Mouse (Mus musculus) limb, embryonic 14.5 days (tissue): ENCODE measurements around the gene Ccdc63. TPM values are rescaled to one million over a fixed set of nuclear protein-coding genes. Genes with fewer than 3 reads are reported as not detected.
A peak's percentile ranks its signal among the peaks of the same experiment; 100 is the strongest.

Experiments used
- ATAC-seq: fragments of 200-750 bp; cut with Nextera tagmentation; 2 replicates; pipeline ENCODE4 v1.8.0; 2017; ENCODE audit warnings: low read depth, moderate number of reproducible peaks, moderate TSS enrichment; ENCODE audit not compliant: low FRiP score
- DNase-seq: peaks from one replicate; pipeline ENCODE4 v3.0.0-alpha.2; 2015; ENCODE audit warnings: low spot score
- H3K27ac ChIP-seq: fragments of 300-500 bp; sonication (generic); replicated peaks from 2 replicates; pipeline ENCODE4 v1.5.1; 2014; ENCODE audit warnings: low read depth, mild to moderate bottlenecking, low read length, moderate library complexity, mixed read lengths
- H3K27me3 ChIP-seq: fragments of 300-500 bp; sonication (generic); 2 replicates; pipeline ENCODE4 v1.6.1; 2014; ENCODE audit warnings: low read length, mixed read lengths; ENCODE audit not compliant: control insufficient read depth, insufficient read depth
- H3K36me3 ChIP-seq: fragments of 300-500 bp; sonication (generic); 2 replicates; pipeline ENCODE4 v1.6.1; 2014; ENCODE audit warnings: mild to moderate bottlenecking, low read length, moderate library complexity, mixed read lengths; ENCODE audit not compliant: control insufficient read depth, insufficient read depth
- H3K4me1 ChIP-seq: fragments of 300-500 bp; sonication (generic); 2 replicates; pipeline ENCODE4 v1.6.1; 2014; ENCODE audit warnings: antibody characterized with exemption, low read length, mixed read lengths; ENCODE audit not compliant: control insufficient read depth, insufficient read depth
- H3K4me2 ChIP-seq: fragments of 300-500 bp; sonication (generic); replicated peaks from 2 replicates; pipeline ENCODE4 v1.6.1; 2014; ENCODE audit warnings: low read depth, mild to moderate bottlenecking, low read length, moderate library complexity; ENCODE audit not compliant: severe bottlenecking
- H3K4me3 ChIP-seq: fragments of 300-500 bp; sonication (generic); replicated peaks from 2 replicates; pipeline ENCODE4 v1.5.1; 2014; ENCODE audit warnings: low read length
- H3K9ac ChIP-seq: fragments of 300-500 bp; sonication (generic); 2 replicates; pipeline ENCODE4 v1.6.1; 2014; ENCODE audit warnings: mild to moderate bottlenecking, low read depth, low read length, moderate library complexity; ENCODE audit not compliant: severe bottlenecking
- H3K9me3 ChIP-seq: fragments of 300-500 bp; sonication (generic); 2 replicates; pipeline ENCODE4 v1.6.1; 2016; ENCODE audit warnings: low read length; ENCODE audit not compliant: control insufficient read depth
- POLR2A ChIP-seq: fragments of 200-500 bp; IDR thresholded peaks from 2 replicates; pipeline ENCODE4 v1.8.0; 2012; ENCODE audit warnings: inconsistent platforms, mild to moderate bottlenecking, moderate library complexity, borderline replicate concordance; ENCODE audit not compliant: insufficient read depth, insufficient read length; ENCODE audit errors: extremely low read depth
- WGBS: fragments of 180-500 bp; shearing (Covaris S2); extraction: QIAGEN DNeasy Blood & Tissue Kit; methylation state at CpG from one replicate; pipeline ENCODE4 v1.1.7; 2014; 5-methylcytosine and 5-hydroxymethylcytosine counted together
- polyA plus RNA-seq, 2 experiments: library from polyadenylated mRNA; depleted of rRNA in 1 of 2; stranded (reverse) in 1 of 2; unstranded in 1 of 2; fragments of >200 nt; fragmentation: Nextera tagmentation in 1 of 2; extraction: Ambion mirVana in 1 of 2; gene quantifications; 2 replicates each; pipeline versions ENCODE4 v1.2.1 to v1.2.3; 2012 to 2014

Gene Ccdc63
- polyA plus RNA-seq, 2 experiments, result 0.21 TPM; not detected in 1

DNA sequence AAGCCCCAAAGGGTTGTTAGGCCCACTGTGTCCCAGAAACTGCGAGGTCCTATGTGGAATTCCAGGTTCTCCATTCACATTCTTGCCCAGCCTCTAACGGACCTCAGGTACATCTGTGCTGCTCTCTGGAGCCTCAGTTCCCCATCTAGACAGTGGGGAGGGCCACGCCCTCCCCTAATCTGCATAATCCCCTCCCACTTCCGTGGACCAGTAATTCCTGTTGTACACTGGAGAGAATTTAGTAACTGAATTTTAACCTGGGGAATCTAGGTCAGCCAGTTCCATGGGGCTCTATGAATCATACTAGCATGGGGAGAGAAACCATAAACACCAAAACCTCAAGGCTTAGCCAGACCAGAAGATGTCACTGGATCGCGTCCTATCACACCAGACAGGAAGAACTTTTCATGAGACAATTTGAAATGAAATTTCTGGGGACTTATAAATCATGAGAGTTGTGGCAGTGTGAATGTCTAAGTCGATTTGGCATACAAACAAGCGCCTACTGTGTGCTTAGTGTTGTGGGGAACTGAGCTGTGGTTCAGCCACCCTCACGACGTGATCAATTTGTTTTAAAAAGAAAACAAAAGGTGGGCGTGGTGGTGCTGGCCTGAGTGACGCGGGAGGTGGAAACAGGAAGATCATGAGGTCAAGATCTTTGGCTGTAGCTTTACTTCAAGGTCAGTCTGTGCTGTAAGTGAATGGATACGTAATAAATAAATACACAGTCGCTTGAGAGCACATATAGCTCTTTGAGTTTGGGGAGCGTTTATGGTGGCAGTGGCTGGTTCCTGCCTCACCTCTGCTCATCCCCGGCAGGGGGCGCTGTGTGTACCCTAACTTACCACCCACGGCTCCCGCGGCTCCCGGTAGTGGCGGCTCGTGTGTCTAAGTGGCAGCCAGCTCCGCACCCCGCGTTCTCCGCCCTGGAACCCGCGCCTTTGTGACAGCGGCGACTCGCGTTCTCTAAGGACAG is 9.3 kb downstream of the Ccdc63 start:
- peak; percentile 81 for DNase-seq
- WGBS, result 11% methylated on average over 34 of the region's 34 CpGs
- no peak overlapping the region for H3K27ac ChIP-seq
- no peaks in the 10 kb centered on the region for H3K27me3 ChIP-seq
- peak overlapping the region; percentile 34 for H3K4me3 ChIP-seq
- ATAC-seq, result peak; percentile 77; the same call in 1 of the 2 replicates
- no peak for TF ChIP-seq POLR2A
- H3K4me1 ChIP-seq, result peaks cover 6% of the 10 kb centered on the region; the same call in 1 of the 2 replicates
- peak overlapping the region; percentile 78 for H3K4me2 ChIP-seq
- no peaks in the 10 kb centered on the region for H3K36me3 ChIP-seq
- no peaks in the 10 kb centered on the region for H3K9me3 ChIP-seq
- H3K9ac ChIP-seq, result 0 out of 2 replicates have a peak overlapping the region, but pooled peaks have one; percentile 5

DNA sequence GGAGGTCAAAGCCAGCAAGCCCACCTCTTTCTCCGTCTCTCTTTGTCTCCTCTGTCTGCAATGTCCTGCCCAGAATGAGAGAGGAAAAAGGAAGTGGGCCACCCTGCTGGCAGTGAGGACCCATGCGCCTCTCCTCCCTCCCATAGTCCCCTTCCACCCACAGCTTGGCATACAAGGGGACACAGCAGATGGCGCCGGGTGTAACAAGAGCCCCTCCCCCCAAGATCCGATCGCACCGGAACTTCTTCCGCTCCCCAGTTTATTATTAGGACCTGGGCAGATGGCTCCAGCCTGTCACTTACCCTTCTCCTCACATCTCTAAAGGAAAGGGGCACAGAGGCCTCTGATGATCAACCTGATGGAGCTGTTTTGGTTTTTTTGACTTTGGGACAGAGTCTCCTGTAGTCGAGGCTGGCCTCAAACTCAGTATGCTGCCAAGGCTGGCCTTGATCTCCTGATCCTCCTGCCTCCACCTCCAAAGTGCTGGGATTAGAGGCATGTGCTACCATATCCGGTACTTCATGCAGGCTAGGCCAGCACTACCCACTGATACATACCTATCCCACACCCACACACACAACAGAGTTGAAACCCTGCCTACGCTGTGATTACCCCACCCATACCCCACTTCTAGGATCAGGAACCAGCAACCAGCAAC is 10.2 kb downstream of the Ccdc63 start:
- Histone ChIP-seq H3K9ac (no peak overlapping the region), H3K4me1 (peaks cover 6% of the 10 kb centered on the region; the same call in 1 of the 2 replicates), H3K36me3 (no peaks in the 10 kb centered on the region), H3K4me2 (no peak overlapping the region), H3K27ac (no peak overlapping the region), H3K27me3 (no peaks in the 10 kb centered on the region), H3K9me3 (no peaks in the 10 kb centered on the region), H3K4me3 (no peak overlapping the region)
- 82% methylated on average over 11 of the region's 11 CpGs for WGBS
- no peak for TF ChIP-seq POLR2A
- DNase-seq (no peak), ATAC-seq (no peak)

DNA sequence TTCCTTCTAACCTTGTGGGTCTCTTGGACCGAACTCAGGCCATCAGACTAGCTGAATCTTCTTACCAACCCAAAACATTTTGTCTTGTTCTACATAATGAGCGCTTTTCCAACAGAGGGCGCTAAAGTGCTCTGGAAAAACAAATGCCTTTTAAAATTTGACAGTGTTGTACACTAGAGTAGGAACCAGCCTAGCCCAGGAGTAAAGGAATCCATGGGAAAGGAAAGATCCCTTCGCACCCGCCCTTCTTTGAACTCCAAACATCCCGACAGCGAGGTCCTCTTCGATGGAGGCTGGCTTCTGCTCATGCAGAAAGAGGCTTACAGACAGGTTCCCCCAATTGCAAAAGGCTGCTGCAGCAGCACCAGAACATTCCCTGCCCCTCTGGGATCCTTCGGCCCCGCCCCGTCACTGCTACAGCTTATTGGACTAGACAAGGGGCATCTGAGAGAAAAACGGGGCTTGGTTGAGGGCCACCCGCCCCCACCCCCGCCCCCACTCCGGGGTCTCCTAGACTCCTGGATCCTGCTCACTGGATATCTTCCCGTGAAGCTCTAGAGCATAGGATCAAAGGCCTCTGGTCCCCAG is 11.5 kb downstream of the Ccdc63 start:
- WGBS, result 38% methylated on average over 16 of the region's 16 CpGs
- DNase-seq (peak; percentile 86), ATAC-seq (0 out of 2 replicates have a peak, but pooled peaks have one; percentile 58)
- Histone ChIP-seq H3K36me3 (no peaks in the 10 kb centered on the region), H3K27me3 (no peaks in the 10 kb centered on the region), H3K27ac (no peak overlapping the region), H3K9ac (no peak overlapping the region), H3K4me1 (peaks cover 6% of the 10 kb centered on the region; the same call in 1 of the 2 replicates), H3K4me2 (peak overlapping the region; percentile 26; the same call in 1 of the 2 replicates), H3K4me3 (no peak overlapping the region), H3K9me3 (no peaks in the 10 kb centered on the region)
- no peak for TF ChIP-seq POLR2A

DNA sequence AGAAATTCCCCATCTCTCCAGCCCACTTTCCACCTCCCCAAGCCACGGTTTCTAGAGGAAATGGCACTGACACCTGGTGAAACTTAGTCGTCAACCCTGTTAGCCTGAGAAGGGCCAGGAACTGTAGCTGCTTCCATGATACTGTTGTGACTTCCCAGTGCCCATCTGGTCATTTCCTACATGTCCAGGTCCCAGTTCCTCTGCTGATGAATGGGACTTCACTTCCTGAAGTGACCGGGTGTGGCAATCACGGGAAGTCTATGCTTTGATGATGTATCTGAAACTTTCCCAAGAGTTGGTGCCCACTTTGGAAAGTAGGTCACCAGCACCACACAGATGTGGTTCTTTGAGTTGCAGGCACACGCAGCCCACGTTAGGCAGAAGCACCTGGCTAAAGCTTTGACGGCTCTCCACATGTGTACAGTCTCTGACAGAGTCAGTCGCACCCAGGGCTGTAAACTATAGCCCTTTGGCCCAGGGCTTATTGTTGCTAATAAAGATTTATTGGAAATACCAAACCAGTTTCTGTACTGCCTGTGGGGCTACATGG is 15.3 kb downstream of the Ccdc63 start:
- 39% methylated on average over 8 of the region's 8 CpGs for WGBS
- H3K4me1 ChIP-seq, result peaks cover 3% of the 10 kb centered on the region; the same call in 1 of the 2 replicates
- H3K36me3 ChIP-seq, result no peaks in the 10 kb centered on the region
- ATAC-seq, result no peak
- no peaks in the 10 kb centered on the region for H3K9me3 ChIP-seq
- H3K27ac ChIP-seq, result no peak overlapping the region
- DNase-seq, result no peak
- no peak for TF ChIP-seq POLR2A
- H3K4me2 ChIP-seq, result no peak overlapping the region
- H3K4me3 ChIP-seq, result no peak overlapping the region
- no peaks in the 10 kb centered on the region for H3K27me3 ChIP-seq
- no peak overlapping the region for H3K9ac ChIP-seq

DNA sequence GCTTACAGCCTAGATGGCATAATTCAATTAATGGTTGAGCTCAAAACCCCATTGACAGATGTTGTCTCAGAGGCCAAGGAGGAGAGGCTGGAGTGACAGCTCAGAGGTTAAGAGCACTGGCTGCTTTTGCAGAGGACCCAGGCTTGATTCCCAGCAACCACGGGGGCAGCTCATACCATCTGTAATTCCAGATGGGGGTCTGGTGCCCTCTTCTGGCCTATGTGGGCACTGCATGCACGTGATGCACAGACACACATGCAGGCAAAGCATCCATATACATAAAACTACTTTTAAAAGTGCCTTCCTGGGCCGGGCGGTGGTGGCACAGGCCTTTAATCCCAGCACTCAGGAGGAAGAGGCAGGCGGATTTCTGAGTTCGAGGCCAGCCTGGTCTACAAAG is 24.4 kb downstream of the Ccdc63 start:
- WGBS, result 79% methylated on average over 6 of the region's 6 CpGs
- DNase-seq (no peak), ATAC-seq (no peak)
- no peaks in the 10 kb centered on the region for H3K4me1 ChIP-seq
- H3K27me3 ChIP-seq, result no peaks in the 10 kb centered on the region
- H3K27ac ChIP-seq, result no peak overlapping the region
- H3K4me3 ChIP-seq, result no peak overlapping the region
- no peak overlapping the region for H3K9ac ChIP-seq
- no peak overlapping the region for H3K4me2 ChIP-seq
- H3K9me3 ChIP-seq, result no peaks in the 10 kb centered on the region
- no peak for TF ChIP-seq POLR2A
- H3K36me3 ChIP-seq, result no peaks in the 10 kb centered on the region
